Mouse (Mus musculus): ENCODE data around the gene Rufy4.

The Rufy4 gene

DNA sequence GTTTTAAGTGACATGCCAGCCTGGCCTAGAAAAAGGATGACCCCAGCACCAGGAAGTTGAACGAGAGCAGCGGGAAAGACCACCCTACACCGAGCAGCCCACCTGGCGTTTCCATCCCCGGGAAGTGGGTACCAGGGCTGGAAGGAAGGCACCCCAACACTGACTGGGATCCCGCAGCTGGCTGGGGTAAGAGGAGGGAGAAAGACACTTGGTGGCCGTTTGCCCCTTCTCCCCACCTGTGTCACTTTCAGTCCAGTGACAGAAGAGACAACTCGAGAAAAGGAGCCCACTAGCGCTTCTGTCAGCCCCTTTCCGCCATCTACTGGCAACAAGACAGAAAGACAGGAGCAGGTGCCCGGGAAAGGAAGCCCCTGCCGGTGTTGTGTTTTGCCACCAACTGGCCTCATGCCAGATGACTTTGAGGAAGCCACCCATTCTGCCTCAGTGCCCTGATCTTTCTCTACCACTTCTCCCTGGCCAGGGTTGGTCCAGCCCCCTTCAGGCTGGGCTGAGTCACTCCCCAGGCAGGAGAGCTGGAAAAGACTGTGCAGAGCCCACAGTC is at the start of gene Rufy4:
Rufy4 (plus strand) TSS at position 551 of the 562 bp plus-strand sequence.
- peak; percentile 33 to 76 for DNase-seq (ENCODE audit: low spot score in 2 of 2)

DNA sequence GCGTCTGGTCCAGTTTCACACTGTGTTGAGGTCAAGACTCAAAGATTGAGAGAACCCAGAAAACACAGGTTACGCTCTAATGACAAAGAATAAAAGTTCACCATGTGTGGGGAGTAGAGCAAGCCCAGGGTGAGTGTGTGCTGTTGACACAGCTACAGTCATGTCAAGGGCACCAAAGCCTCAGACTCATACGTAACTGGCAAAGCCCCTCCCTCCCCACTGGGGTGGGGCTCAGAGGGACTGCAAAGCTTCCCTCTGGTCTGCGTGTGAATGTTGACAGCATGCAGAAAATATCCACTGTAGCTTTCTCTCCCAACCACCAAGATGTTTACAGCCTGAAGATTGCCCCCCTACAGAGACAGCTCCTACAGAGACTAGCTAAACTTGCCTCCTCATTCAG is 49.1 kb upstream of the Rufy4 start:
- no peak for DNase-seq (ENCODE audit: low spot score in 2 of 2)

DNA sequence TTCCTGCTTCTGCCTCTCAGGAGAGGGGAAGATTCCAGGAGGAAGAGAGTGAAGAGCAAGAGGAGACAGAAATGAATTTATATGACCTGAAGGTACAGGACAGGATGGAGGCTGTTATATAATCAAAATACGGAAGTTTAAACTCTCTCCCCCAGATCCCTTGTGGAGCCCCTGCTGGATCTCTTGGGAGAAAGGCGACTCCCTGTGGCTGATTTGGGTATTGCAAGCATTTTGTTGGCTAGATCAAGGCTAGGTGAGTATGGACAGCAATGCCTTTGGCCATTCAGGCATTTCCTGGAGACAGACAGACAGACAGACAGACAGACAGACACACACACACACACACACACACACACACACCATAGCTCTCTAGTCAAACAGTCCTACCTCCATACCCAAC is 48.0 kb upstream of the Rufy4 start:
- peak; percentile 63 to 70 for DNase-seq (ENCODE audit: low spot score in 2 of 2)

DNA sequence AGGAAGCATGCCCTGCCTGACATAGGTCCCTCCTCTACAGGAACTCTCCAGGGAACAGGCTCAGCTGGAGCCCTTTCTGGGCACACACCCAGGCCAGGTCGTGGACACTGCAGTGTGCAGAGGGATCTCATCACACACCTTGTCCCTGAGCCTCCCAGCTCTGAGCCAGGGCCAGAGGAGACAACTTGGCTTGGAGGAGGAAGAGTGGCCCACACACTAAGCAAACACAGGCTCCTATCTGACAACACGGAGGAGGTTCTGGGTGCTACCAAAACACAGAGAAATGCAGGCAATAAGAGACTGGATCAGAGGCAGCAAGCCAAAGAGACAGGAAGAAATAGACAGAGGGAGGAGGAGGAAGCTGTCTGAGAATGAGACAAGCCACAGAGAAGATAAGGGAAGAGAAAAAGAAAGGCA is 43.8 kb upstream of the Rufy4 start:
- no peak for DNase-seq (ENCODE audit: low spot score in 2 of 2)

DNA sequence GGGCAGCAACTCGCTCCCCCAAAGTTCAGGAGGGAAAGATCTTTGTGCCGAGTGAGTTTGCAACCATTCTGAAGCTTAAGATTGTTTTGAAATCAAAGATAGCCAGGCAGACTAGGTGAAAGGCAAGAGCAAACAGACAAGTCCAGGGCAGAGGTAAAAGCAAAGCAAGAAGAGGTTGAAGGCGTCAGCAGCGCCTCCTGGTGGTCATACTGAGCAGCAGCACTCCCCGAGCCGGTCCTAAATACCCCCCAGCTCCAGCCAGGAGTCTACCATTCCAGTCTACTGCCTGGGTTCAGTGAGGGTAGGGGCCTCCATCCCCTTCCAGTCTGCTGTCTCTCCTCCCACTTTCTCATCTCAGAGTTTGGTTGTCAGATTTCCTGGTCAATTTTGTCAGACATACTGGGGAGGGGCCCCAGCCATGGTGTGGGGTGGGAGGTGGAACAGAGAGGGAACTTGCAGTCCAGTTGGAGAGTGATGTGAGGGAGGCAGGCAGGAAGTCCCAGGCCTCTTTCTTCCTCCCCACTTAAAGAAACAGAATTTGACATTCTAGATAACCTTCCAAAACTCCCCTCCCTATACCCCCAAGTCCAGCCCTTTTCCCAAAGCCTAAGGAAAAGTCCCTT is 42.4 kb upstream of the Rufy4 start:
- peak in 1 of 2 experiments; percentile 45 for DNase-seq (ENCODE audit: low spot score in 2 of 2)

DNA sequence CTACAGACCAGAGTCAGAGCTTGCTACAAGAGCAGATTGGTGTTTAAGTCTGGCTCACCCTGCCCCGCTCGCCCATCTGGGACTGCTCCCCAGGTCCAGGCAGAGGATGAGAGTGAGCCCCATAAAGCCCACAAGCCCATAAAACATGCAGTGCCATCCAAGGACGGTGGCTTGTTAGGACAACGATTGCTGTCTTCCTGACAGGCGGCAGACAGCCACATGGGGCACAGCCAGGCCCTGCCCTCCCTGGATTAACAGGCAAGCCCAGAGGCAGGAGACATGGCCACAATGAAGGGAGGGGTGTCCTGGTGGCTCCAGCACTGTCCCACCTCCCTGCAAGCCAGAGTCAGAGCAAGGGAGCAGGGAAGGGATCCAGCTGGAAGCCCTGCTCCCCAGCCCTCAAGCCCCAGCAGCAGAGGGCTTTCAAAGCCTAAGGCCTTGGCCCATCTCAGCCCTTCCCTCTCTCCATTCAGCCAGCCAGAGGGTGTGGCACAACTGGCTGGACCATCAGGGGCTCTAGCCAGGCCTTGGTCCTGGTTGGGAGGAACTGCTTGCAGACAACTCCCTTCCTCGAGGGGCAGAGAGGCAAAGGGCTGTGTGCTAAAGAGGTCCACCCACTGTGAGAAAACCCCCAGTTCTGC is 41.2 kb upstream of the Rufy4 start:
- DNase-seq (ENCODE audit: low spot score in 2 of 2), result no peak

DNA sequence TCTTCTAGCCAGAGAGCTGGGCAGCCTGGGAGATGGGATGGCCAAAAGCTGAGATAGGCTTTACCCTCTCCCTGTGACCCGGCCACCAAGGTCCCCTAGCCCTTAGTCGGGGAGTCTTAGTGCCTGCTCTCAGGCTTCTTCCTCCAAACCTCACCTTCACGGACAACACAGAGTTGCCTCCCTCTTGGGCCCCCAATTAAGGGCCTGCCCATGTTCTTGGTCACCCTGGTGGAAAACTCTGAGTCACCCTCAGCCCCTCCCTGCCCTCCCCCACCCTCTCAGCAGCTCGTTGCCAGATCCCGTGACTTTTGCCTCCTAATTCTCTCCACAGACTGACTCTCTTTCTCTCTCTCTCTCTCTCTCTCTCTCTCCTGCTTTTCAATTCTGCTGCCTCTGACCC is 40.6 kb upstream of the Rufy4 start:
- DNase-seq (ENCODE audit: low spot score in 2 of 2), result no peak

DNA sequence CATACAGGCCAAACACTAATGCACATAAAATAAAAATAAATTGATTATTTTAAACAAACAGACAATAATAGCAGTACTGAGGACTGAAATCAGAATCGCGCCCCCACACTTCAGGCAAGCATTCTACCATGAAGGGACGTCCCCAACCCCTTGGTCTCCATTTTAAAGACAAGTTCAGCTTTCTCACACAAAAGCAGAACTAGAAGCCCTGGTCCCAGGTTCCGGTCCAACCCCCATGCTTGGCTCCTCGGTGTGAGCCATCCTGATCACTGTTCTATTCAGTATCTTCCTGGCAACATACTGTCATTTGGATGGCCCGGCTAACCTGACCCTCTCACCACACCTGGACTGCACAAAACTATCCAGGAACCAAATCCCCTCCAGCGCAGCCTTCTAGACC is 39.8 kb upstream of the Rufy4 start:
- no peak for DNase-seq (ENCODE audit: low spot score in 2 of 2)

DNA sequence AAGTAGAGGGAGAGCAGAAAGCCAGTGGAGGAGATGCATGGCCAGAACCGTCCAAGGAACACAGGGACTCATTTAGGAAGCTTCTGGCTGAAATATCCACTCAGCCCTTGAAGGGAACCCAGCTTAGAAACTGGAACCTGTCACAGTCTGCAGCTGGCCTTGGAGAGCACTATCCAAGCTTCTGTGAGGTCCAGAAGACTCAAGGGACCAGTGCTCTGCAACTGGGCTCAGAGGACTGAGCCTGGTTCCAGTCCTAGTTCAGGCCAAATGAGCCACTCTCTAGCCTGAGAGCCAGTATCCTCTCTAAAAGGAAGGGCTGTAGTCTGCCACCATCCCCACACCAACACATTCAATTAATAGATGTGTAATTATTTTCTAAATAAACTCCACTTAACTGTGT is 36.8 kb upstream of the Rufy4 start:
- no peak for DNase-seq (ENCODE audit: low spot score in 2 of 2)

DNA sequence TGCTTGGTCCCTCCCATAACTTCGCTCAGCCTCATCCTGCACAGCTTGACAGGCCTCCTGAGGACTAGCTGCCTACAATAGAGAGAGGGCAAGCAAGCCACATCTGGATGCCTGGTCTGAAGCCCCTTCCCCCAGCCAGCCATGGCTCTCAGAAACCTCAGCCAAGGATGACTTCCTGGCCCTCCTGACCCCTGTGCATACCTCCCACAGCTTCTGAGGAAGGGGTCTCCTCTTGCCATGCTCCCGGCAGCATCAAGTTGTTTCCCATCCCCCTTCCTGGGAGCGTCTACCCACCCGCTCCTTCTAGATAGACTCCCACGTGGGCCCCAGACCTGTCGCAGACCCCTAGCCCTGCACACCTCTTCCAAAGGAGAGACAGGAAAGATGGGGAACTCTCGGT is 35.0 kb upstream of the Rufy4 start:
- no peak for DNase-seq (ENCODE audit: low spot score in 2 of 2)

DNA sequence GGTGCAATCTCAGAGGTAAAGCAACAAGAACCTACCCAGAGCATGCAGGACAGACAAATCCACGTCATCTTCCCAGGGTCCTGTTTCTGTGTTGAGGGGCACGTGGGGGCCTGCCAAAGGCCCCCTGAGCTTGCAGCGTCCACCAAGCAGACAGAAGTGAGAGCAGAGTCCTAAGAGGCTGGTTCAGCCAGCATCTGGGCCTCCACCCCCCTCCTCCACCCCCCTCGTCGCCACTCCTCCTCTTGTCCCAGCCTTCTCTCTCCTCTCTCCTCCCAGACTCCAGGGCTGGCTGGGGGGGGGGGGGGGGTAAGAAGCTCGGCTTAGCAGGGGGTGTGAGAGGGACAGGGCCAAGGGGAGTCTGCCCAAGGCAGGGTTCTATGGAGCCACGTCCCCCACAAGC is 34.2 kb upstream of the Rufy4 start:
- DNase-seq (ENCODE audit: low spot score in 2 of 2), result no peak

DNA sequence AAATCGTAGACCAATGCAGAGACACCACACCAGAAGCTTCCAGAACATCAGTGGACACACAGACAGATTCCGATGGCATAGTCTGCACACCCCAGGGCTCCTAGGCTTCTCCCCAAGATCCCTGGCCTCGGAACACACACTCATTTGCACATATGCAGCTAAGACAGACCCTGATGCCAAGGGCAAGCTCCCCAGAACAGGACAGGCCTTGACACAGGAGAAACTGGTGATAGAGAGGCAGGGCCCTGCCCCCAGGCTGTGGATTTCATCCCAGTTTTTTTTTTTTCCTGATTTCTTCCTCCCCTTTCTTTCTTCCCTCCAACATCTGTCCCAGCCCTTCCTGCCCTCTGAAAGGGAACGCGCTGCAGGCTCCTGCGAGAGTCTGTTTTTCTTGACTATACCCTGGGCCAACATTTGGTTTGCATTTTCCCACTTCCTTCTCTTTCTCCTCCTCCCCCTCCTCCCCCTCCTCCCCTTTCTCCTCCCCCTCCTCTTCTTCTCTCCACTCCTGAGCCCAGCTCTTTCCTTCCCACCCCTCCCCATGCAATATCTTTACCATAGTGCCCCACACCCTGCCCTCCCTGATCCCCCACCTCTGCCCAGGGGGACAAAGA is 33.6 kb upstream of the Rufy4 start:
- no peak for DNase-seq (ENCODE audit: low spot score in 2 of 2)

DNA sequence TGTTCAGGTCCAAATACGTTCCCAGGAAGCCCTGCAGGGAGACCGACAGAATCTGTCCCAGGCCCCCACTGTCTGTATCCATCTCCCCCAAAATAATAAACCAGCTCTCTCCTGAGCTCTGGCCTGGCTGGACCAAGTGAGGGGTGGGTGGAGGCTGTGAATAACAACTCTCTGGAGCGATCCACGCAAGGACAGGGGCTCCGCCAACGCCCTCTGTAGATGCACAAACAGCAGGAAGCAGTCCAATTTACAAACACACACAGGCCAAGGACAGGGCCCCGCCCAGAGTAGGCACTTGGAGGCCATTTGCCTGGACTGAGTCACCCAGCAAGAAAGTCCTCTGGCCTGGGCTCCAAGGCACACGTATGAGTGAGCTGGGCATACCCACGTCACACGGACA is 33.1 kb upstream of the Rufy4 start:
- DNase-seq (ENCODE audit: low spot score in 2 of 2), result no peak

DNA sequence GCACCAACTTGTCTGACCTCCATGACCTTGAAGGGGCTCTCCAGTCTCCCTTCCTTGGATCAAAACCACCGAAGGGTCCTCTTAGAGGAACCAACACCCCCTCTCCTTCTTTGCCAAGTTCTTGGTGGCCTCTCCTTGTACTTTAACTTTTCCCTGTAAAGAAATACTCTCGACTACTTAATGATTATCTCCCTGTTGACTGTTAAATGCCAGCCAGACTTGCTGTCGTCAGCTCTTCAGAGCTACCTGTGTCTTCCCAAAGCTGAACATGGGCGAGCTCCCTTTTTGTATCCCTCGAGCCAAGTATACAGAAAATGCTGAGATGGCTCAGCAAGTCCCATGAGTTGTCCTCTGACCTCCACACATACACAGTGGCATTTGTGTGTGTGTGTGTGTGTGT is 31.9 kb upstream of the Rufy4 start:
- DNase-seq (ENCODE audit: low spot score in 2 of 2), result no peak

DNA sequence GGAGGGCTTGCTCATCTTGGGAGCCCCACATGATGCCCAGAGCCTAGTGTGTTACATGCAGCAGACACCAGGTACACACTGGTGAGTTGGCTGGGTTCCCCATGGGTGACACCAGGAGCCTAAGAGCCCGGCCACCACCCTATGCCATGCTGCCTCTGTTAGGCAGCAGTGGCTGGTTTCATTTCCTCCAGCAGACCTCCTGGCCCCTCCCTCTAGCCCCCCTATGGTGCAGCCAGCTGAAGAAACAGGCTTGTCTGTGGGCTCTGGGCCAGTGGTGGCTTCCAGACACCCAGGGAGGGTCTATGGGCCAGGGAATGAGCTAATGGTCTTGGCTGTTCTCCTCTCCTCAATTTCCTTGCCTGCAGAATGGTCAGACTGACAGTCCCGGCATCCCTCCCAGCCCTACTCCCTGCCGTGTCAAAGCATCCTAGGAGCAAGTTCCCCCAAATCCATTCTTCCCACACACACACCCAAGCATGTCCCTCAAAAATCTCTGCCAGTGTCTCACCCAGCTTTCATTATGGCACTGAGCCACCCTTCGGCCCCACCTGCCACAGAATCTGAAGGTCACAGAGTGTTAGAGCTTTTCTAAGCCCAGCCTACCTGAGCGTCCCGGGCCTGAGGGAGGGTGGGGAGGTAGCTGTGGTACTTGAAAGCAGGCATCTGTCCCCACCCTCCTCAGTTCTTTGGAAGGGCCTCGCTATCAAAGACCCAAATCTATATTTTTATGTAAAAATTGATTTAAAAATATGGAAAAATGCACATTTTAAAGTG is 30.7 kb upstream of the Rufy4 start:
- peak; percentile 54 to 84 for DNase-seq (ENCODE audit: low spot score in 2 of 2)

DNA sequence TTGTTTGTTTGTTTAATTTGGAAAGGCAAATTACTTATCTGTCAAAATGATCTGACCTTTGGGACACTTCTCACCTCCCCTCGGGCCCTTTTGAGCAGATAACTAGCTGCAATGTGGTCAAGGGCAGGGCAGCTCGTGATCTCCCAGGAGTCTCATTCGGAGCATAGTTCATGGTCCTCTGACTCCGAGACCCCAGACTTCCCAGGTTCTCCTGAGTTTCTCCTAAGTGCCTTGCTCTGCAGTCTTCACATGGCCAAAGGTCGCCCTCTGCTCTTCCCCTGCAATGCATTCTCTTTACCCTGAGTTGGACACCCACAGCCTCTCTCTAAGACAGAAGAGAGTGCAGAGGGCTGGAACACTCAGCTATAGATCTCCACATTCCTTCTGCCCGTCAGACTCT is 30.0 kb upstream of the Rufy4 start:
- no peak for DNase-seq (ENCODE audit: low spot score in 2 of 2)

DNA sequence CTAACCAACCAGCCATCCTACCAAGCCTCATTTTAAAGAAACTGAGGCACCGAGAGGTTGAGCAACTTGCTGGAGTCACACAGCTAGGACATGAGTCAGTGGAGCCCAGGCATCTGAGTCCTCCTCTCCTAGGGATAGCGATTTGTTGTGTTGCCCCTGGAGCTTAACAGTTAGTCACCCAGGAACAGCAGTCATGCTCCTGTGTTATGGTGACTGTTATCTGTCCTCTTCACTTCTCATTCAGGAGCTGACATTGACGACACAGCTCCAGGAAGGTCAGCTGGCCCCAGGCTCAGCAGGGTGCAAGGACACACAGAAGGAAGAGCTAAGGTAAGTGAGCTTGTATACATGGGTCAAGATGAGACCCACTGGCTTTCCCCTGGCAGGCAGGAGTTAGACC is 29.6 kb upstream of the Rufy4 start:
- no peak for DNase-seq (ENCODE audit: low spot score in 2 of 2)

DNA sequence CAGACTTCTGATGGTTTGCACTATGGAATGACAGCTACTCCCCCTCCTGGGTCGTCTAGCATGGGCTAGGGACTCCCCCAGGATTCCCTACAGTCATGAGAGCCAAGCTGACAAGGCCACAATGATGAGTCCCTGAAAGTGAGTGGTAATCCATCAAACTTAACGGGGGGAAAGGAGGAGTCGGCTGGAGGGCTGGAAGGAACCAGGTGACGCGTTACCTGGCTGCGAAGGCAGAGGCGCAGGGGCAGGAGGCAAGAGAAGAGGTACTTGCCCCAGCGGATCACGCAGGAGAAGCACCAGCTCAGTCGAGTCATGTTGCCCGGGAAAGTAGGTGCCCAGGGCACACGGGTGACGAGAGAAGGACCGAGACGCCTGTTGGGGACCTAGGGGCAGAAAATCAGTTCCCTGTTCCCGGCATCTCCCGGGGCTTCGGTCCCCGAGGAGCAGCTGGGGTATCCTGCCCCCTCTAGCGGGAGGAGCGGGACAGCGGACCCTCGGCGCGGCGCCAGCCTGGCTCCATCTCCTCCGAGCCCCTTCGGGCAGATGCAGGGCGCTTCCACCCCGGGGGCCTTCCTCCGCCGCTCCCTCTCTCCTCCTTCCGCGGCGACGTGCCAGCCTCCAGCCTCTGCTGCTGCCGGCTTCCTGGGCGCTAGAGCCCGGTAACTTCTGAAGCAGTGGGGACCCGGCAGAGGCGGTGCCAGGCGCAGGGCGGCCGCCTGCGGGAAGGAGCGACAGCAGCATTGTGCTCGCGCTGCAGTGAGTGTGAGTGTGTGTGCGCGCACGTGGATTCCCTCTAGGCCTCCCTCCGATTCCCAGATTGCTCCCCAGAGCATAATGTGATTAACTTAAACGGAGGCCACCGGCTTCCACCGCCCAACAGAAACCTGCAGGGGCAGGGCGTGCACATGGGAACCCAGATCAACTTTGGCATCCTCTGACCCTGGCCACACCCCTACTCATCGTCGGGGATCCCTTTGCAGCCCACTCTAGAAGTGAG is 27.0 kb upstream of the Rufy4 start:
- DNase-seq (ENCODE audit: low spot score in 2 of 2), result peak; percentile 42 to 61

DNA sequence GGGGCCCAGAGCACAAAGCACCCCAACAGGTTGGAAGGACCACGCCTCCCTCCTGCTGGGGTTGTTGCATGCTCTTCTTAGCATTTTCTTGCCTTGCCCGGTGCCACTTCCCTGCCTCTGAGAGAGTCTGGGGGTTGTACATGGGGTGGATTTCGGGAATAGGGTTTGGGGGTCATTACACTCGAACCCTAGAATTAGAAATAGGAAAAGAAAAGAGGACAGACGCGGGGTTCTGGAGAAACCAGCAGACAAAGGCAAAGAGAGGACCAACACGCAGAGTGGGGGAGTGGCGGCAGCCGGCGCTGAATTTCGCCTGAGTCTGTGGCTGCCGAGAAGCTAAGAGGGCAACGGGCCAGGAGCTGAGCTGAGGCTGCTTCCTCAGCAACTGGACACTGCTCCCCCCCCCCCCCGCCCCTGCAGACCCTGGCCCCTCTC is 26.3 kb upstream of the Rufy4 start:
- DNase-seq (ENCODE audit: low spot score in 2 of 2), result peak in 1 of 2 experiments; percentile 64

DNA sequence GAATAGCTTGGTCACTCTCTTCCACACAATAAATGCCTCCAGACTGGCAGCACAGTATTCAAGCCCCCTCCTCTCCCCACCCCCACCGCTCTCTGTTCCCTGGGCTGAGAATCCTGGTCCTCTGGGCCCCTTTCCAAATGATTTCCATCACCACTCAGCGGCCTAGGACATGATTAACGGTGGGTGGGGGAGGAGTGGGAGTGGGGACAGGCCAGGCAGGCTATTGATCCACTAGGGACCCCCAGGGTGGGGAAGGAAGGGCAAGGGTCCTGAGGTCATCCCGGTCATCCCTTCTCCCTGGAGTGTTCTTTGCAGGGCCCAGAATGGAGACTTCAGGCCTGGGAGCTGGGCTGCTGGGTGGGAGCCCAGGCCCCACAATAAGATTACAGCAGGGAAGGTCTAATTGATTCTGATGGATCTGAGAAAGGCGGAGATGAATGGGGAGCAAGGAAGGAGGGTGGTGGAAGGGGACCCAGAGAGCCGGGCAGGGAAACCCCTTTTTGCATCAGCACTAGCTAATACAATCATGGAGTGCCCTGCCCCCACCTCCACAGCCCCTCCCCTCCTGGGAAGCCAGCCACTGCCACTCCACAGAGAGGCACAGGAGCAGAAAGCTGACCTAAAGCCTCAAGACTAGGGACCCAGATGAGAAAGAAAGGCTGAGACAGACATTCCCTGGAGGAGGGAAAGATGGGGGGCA is 21.5 kb upstream of the Rufy4 start:
- DNase-seq (ENCODE audit: low spot score in 2 of 2), result no peak

Data from cerebellum, postnatal 4 days (tissue).